Mouse (Mus musculus): ENCODE results near the gene Mettl1. TPM values are rescaled to one million over a fixed set of nuclear protein-coding genes. Genes with fewer than 3 reads are reported as not detected.

The Mettl1 gene
- polyA plus RNA-seq, 1 experiment, result 15.7 TPM

- Histone ChIP-seq H3K4me3 (ENCODE audit: control insufficient read depth, insufficient read depth, low read length) (peak within 1 kb of the TSS; percentile 71), H3K27me3 (ENCODE audit: control insufficient read depth, insufficient read depth, low read length) (no peaks in the 10 kb centered on the region), H3K27ac (ENCODE audit: control insufficient read depth, insufficient read depth, low read length) (no peak within 1 kb of the TSS), H3K36me3 (ENCODE audit: control insufficient read depth, insufficient read depth, low read length) (no peaks in the 10 kb centered on the region; the same call in 1 of the 2 replicates), H3K4me1 (replicated peaks; ENCODE audit: control insufficient read depth, insufficient read depth, low read length) (peaks cover 4% of the 10 kb centered on the region; the same call in 1 of the 2 replicates)
- TF ChIP-seq POLR2A (IDR thresholded peaks at IDR 0.05; ENCODE audit: control insufficient read depth, extremely low read depth, insufficient read depth, low read length, poor library complexity) (no peak), CTCF (IDR thresholded peaks at IDR 0.05; ENCODE audit: borderline replicate concordance, control insufficient read depth, extremely low read depth, insufficient read depth, low read length, poor library complexity) (peak; percentile 94)
- 5% methylated on average over 56 of the region's 56 CpGs for WGBS
- peak; percentile 92 for DNase-seq
Measured at GRCm38 (mm10) chr10:127030336-127031296, 10.6 kb upstream of the Mettl1 start, which contains the start of gene Tsfm. TSS of gene Tsfm (minus strand) at chr10:127030840.

DNA sequence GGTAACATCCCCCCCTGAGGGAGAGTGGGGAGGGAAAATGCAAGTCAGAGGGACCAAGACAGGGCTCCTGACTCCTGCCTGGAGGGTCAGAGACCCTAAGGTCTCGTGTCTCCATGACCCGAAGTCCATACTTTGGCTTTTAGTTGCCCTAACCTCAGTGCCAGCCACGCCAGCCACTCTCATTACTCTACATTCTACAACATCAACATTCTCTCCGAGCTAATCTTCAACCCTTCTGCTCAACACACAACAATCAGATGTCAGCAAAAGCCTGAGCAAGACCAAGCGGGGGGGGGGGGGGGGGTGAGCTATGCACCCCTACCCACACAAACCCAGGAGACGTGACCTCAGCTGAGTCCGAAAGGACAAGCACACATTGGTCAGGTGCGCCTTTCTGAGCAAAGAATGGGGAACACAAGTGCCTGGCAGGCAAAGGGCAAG is 7.9 kb upstream of the Mettl1 start:
- Histone ChIP-seq H3K4me1 (replicated peaks; ENCODE audit: control insufficient read depth, insufficient read depth, low read length) (peaks cover 4% of the 10 kb centered on the region; the same call in 1 of the 2 replicates), H3K27me3 (ENCODE audit: control insufficient read depth, insufficient read depth, low read length) (no peaks in the 10 kb centered on the region), H3K27ac (ENCODE audit: control insufficient read depth, insufficient read depth, low read length) (no peak overlapping the region), H3K36me3 (ENCODE audit: control insufficient read depth, insufficient read depth, low read length) (no peaks in the 10 kb centered on the region; the same call in 1 of the 2 replicates), H3K4me3 (ENCODE audit: control insufficient read depth, insufficient read depth, low read length) (no peak overlapping the region)
- TF ChIP-seq CTCF (IDR thresholded peaks at IDR 0.05; ENCODE audit: borderline replicate concordance, control insufficient read depth, extremely low read depth, insufficient read depth, low read length, poor library complexity), result no peak
- no peak for TF ChIP-seq POLR2A (IDR thresholded peaks at IDR 0.05; ENCODE audit: control insufficient read depth, extremely low read depth, insufficient read depth, low read length, poor library complexity)
- no peak for DNase-seq
- 88% methylated on average over 8 of the region's 8 CpGs for WGBS

DNA sequence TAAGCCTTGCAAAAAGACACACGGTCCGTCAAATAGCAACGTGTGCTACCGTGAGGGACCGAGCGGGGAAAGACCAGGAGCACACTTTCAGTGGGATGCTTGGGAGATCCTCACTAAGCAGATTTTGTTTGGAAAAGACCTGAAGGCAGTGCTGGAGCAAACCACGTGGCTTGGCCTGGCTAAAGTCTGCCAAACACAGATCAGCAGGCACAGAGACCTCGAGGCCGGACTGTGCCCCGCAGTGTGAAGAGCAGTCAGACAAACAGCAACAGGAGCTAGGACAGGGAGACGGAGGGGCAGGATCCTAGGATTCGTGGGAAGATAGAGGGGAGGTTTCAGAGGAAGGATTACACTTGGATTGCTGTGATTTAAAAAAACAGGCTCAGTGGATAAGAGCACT is 4.9 kb upstream of the Mettl1 start:
- no peaks in the 10 kb centered on the region for H3K36me3 ChIP-seq (ENCODE audit: control insufficient read depth, insufficient read depth, low read length)
- no peak overlapping the region for H3K4me3 ChIP-seq (ENCODE audit: control insufficient read depth, insufficient read depth, low read length)
- H3K4me1 ChIP-seq (replicated peaks; ENCODE audit: control insufficient read depth, insufficient read depth, low read length), result peaks cover 6% of the 10 kb centered on the region
- no peak for TF ChIP-seq CTCF (IDR thresholded peaks at IDR 0.05; ENCODE audit: borderline replicate concordance, control insufficient read depth, extremely low read depth, insufficient read depth, low read length, poor library complexity)
- TF ChIP-seq POLR2A (IDR thresholded peaks at IDR 0.05; ENCODE audit: control insufficient read depth, extremely low read depth, insufficient read depth, low read length, poor library complexity), result no peak
- WGBS, result 90% methylated on average over 12 of the region's 12 CpGs
- no peak for DNase-seq
- peaks cover 9% of the 10 kb centered on the region; the same call in 1 of the 2 replicates for H3K27me3 ChIP-seq (ENCODE audit: control insufficient read depth, insufficient read depth, low read length)
- H3K27ac ChIP-seq (ENCODE audit: control insufficient read depth, insufficient read depth, low read length), result no peak overlapping the region

- no peak overlapping the region for H3K4me3 ChIP-seq (ENCODE audit: control insufficient read depth, insufficient read depth, low read length)
- no peak overlapping the region for H3K27ac ChIP-seq (ENCODE audit: control insufficient read depth, insufficient read depth, low read length)
- WGBS, result 82% methylated on average over 12 of the region's 12 CpGs
- TF ChIP-seq POLR2A (IDR thresholded peaks at IDR 0.05; ENCODE audit: control insufficient read depth, extremely low read depth, insufficient read depth, low read length, poor library complexity) (no peak), CTCF (IDR thresholded peaks at IDR 0.05; ENCODE audit: borderline replicate concordance, control insufficient read depth, extremely low read depth, insufficient read depth, low read length, poor library complexity) (no peak)
- H3K27me3 ChIP-seq (ENCODE audit: control insufficient read depth, insufficient read depth, low read length), result peaks cover 10% of the 10 kb centered on the region; the same call in 1 of the 2 replicates
- no peak for DNase-seq
- H3K4me1 ChIP-seq (replicated peaks; ENCODE audit: control insufficient read depth, insufficient read depth, low read length), result peaks cover 13% of the 10 kb centered on the region
- H3K36me3 ChIP-seq (ENCODE audit: control insufficient read depth, insufficient read depth, low read length), result no peaks in the 10 kb centered on the region
Measured at GRCm38 (mm10) chr10:127037641-127038040, 3.6 kb upstream of the Mettl1 start.

DNA sequence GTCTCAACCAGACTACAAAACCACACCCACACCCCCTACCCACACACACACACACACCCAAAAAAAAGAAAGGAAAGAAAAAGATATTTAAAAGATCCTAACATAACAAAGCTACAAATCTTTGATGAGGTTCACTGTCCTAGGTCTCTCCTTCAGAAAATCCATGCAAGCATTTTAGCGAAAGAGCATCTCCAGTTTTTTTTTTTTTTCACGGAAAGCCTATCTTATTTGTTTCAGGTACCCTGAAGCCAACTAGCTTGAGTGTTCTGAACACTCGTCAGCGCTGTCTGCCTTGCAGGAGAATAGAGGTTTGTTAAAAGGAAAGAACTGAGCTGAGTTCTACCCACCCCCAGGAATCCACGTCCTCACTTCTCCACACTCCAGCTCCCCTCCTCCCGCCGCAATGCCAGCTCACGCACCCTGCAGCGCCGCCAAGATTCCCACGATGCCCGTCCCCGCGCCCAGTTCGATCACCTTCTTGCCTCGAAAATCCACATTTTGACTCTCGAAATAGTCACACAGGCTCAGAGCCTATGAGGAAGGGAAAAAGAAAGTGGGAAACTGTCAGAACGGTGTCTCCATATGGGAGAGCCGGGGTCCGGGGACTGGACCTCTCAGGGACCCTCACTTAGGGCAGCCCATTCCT is 522 bp upstream of the Mettl1 start:
- Histone ChIP-seq H3K36me3 (ENCODE audit: control insufficient read depth, insufficient read depth, low read length) (no peaks in the 10 kb centered on the region), H3K4me1 (replicated peaks; ENCODE audit: control insufficient read depth, insufficient read depth, low read length) (peaks cover 13% of the 10 kb centered on the region), H3K4me3 (ENCODE audit: control insufficient read depth, insufficient read depth, low read length) (peak overlapping the region; percentile 69), H3K27me3 (ENCODE audit: control insufficient read depth, insufficient read depth, low read length) (peaks cover 10% of the 10 kb centered on the region; the same call in 1 of the 2 replicates), H3K27ac (ENCODE audit: control insufficient read depth, insufficient read depth, low read length) (no peak overlapping the region)
- TF ChIP-seq POLR2A (IDR thresholded peaks at IDR 0.05; ENCODE audit: control insufficient read depth, extremely low read depth, insufficient read depth, low read length, poor library complexity) (no peak), CTCF (IDR thresholded peaks at IDR 0.05; ENCODE audit: borderline replicate concordance, control insufficient read depth, extremely low read depth, insufficient read depth, low read length, poor library complexity) (0 out of 2 replicates have a peak, but pooled peaks have one; percentile 3)
- DNase-seq, result no peak
- 5% methylated on average over 20 of the region's 20 CpGs for WGBS

GRCm38 (mm10) chr10:127041774-127042338 is 642 bp downstream of the Mettl1 start:
- DNase-seq, result peak; percentile 74
- TF ChIP-seq POLR2A (IDR thresholded peaks at IDR 0.05; ENCODE audit: control insufficient read depth, extremely low read depth, insufficient read depth, low read length, poor library complexity) (no peak), CTCF (IDR thresholded peaks at IDR 0.05; ENCODE audit: borderline replicate concordance, control insufficient read depth, extremely low read depth, insufficient read depth, low read length, poor library complexity) (peak; percentile 61; the same call in 1 of the 2 replicates)
- Histone ChIP-seq H3K4me3 (ENCODE audit: control insufficient read depth, insufficient read depth, low read length) (peak overlapping the region; percentile 69), H3K27me3 (ENCODE audit: control insufficient read depth, insufficient read depth, low read length) (peaks cover 10% of the 10 kb centered on the region; the same call in 1 of the 2 replicates), H3K27ac (ENCODE audit: control insufficient read depth, insufficient read depth, low read length) (no peak overlapping the region), H3K36me3 (ENCODE audit: control insufficient read depth, insufficient read depth, low read length) (no peaks in the 10 kb centered on the region), H3K4me1 (replicated peaks; ENCODE audit: control insufficient read depth, insufficient read depth, low read length) (peaks cover 13% of the 10 kb centered on the region)
- WGBS, result under 1% methylated on average over 44 of the region's 44 CpGs
